Mouse (Mus musculus) MEL (cell line): ENCODE measurements around the gene Osbpl11. TPM values are rescaled to one million over a fixed set of nuclear protein-coding genes. Genes with fewer than 3 reads are reported as not detected.

Experiments
- DNase-seq: peaks from one replicate; pipeline ENCODE4 v3.0.0; 2011; ENCODE audit warnings: low read depth, low spot score
- H3K27ac ChIP-seq: 2 replicates; pipeline ENCODE4 v1.5.1; 2012; ENCODE audit warnings: low read depth, mild to moderate bottlenecking, control low read depth, low read length, moderate library complexity; ENCODE audit not compliant: control insufficient read depth
- H3K27me3 ChIP-seq, 2 experiments: fragments of 150-350 bp in 1 of 2; sonication (generic) in 1 of 2; 2 replicates each; pipeline ENCODE4 v1.6.1; 2012; ENCODE audit warnings: low read length in 2 of 2, mild to moderate bottlenecking in 2 of 2, improper control_type of control experiment in 1 of 2, moderate library complexity in 1 of 2; ENCODE audit not compliant: insufficient read depth in 2 of 2, control insufficient read depth in 1 of 2
- H3K36me3 ChIP-seq, 2 experiments: 2 replicates each; pipeline ENCODE4 v1.6.1; 2012 to 2014; ENCODE audit warnings: low read length in 2 of 2, improper control_type of control experiment in 1 of 2, inconsistent platforms in 1 of 2, mild to moderate bottlenecking in 1 of 2; ENCODE audit not compliant: insufficient read depth in 2 of 2, control insufficient read depth in 1 of 2
- H3K4me1 ChIP-seq, 2 experiments: fragments of 150-350 bp in 1 of 2; sonication (generic) in 1 of 2; 2 replicates each; pipeline ENCODE4 v1.6.1; 2012; ENCODE audit warnings: low read length in 2 of 2, improper control_type of control experiment in 1 of 2, mild to moderate bottlenecking in 1 of 2; ENCODE audit not compliant: insufficient read depth in 2 of 2, control insufficient read depth in 1 of 2
- H3K4me3 ChIP-seq, 2 experiments: fragments of 150-350 bp in 1 of 2; sonication (generic) in 1 of 2; 2 replicates each; pipeline ENCODE4 v1.5.1; 2012; ENCODE audit warnings: low read depth in 2 of 2, low read length in 2 of 2, mild to moderate bottlenecking in 2 of 2, moderate library complexity in 2 of 2, control low read depth in 1 of 2, improper control_type of control experiment in 1 of 2; ENCODE audit not compliant: control insufficient read depth in 1 of 2, insufficient read depth in 1 of 2
- H3K79me2 ChIP-seq: 2 replicates; pipeline ENCODE4 v1.6.1; 2012; ENCODE audit warnings: mild to moderate bottlenecking, low read length, moderate library complexity; ENCODE audit not compliant: control insufficient read depth, poor library complexity, insufficient read depth
- H3K9ac ChIP-seq: 2 replicates; pipeline ENCODE4 v1.6.1; 2012; ENCODE audit warnings: low read depth, mild to moderate bottlenecking, control low read depth, low read length, moderate library complexity; ENCODE audit not compliant: control insufficient read depth, poor library complexity, severe bottlenecking
- H3K9me3 ChIP-seq: fragments of 150-350 bp; sonication (generic); replicated peaks from 2 replicates; pipeline ENCODE4 v1.6.1; 2012; ENCODE audit warnings: mild to moderate bottlenecking, low read length, improper control_type of control experiment, moderate library complexity; ENCODE audit not compliant: insufficient read depth
- BHLHE40 ChIP-seq: IDR thresholded peaks from 2 replicates; pipeline ENCODE4 v1.6.1; 2012; ENCODE audit warnings: low read depth, mild to moderate bottlenecking, inconsistent platforms, low read length, improper control_type of control experiment, borderline replicate concordance
- HCFC1 ChIP-seq: IDR thresholded peaks from 2 replicates; pipeline ENCODE4 v1.6.1; 2012; ENCODE audit warnings: low read depth, mild to moderate bottlenecking, inconsistent platforms, low read length, improper control_type of control experiment, moderate library complexity
- KAT2A ChIP-seq: conservative IDR thresholded peaks from 2 replicates; pipeline ENCODE4 v1.6.1; 2012; ENCODE audit warnings: low read depth, low read length, improper control_type of control experiment, inconsistent platforms
- MAZ ChIP-seq: IDR thresholded peaks from 2 replicates; pipeline ENCODE4 v1.6.1; 2012; ENCODE audit warnings: low read depth, mild to moderate bottlenecking, inconsistent platforms, low read length, improper control_type of control experiment
- MEF2A ChIP-seq: IDR thresholded peaks from 2 replicates; pipeline ENCODE4 v1.6.1; 2014; ENCODE audit warnings: low read depth, mild to moderate bottlenecking, inconsistent platforms, low read length, improper control_type of control experiment; ENCODE audit not compliant: poor library complexity, insufficient replicate concordance, severe bottlenecking; ENCODE audit errors: extremely low read depth
- MXI1 ChIP-seq: IDR thresholded peaks from 2 replicates; pipeline ENCODE4 v1.6.1; 2011; ENCODE audit warnings: mild to moderate bottlenecking, low read depth, low read length, improper control_type of control experiment
- MYB ChIP-seq: IDR thresholded peaks from 2 replicates; pipeline ENCODE4 v1.6.1; 2011; ENCODE audit warnings: mild to moderate bottlenecking, low read depth, low read length, improper control_type of control experiment
- MYC ChIP-seq: IDR thresholded peaks from 2 replicates; pipeline ENCODE4 v1.6.1; 2011; ENCODE audit warnings: low read depth, mild to moderate bottlenecking, low read length, improper control_type of control experiment, moderate library complexity
- NRF1 ChIP-seq: IDR thresholded peaks from 2 replicates; pipeline ENCODE4 v1.6.1; 2014; ENCODE audit warnings: low read depth, mild to moderate bottlenecking, inconsistent platforms, low read length, improper control_type of control experiment, moderate library complexity; ENCODE audit not compliant: poor library complexity, insufficient read depth, severe bottlenecking
- POLR2A ChIP-seq, 2 experiments: IDR thresholded peaks; 2 replicates each; pipeline ENCODE4 v1.6.1; 2011 to 2012; ENCODE audit warnings: low read length in 2 of 2, mild to moderate bottlenecking in 2 of 2, control low read depth in 1 of 2, improper control_type of control experiment in 1 of 2, low read depth in 1 of 2, moderate library complexity in 1 of 2; ENCODE audit not compliant: control insufficient read depth in 1 of 2, insufficient read depth in 1 of 2, poor library complexity in 1 of 2
- POLR2AphosphoS2 ChIP-seq: IDR thresholded peaks from 2 replicates; pipeline ENCODE4 v1.6.1; 2011; ENCODE audit warnings: low read length, improper control_type of control experiment
- RAD21 ChIP-seq: IDR thresholded peaks from 2 replicates; pipeline ENCODE4 v1.6.1; 2011; ENCODE audit warnings: mild to moderate bottlenecking, low read depth, low read length, improper control_type of control experiment
- RCOR1 ChIP-seq: IDR thresholded peaks from 2 replicates; pipeline ENCODE4 v1.6.1; 2012; ENCODE audit warnings: low read depth, mild to moderate bottlenecking, inconsistent platforms, low read length, improper control_type of control experiment
- TBP ChIP-seq: IDR thresholded peaks from 2 replicates; pipeline ENCODE4 v1.8.0; 2011; ENCODE audit warnings: low read depth, low read length, improper control_type of control experiment
- TCF12 ChIP-seq: IDR thresholded peaks from 2 replicates; pipeline ENCODE4 v1.6.1; 2014; ENCODE audit warnings: low read depth, mild to moderate bottlenecking, inconsistent platforms, low read length, improper control_type of control experiment, moderate library complexity
- USF1 ChIP-seq: IDR thresholded peaks from 2 replicates; pipeline ENCODE4 v1.6.1; 2014; ENCODE audit warnings: low read depth, mild to moderate bottlenecking, inconsistent platforms, low read length, improper control_type of control experiment, moderate library complexity
- ZC3H11A ChIP-seq: IDR thresholded peaks from 2 replicates; pipeline ENCODE4 v1.6.1; 2012; ENCODE audit warnings: low read depth, mild to moderate bottlenecking, inconsistent platforms, low read length, improper control_type of control experiment
- ZNF384 ChIP-seq: IDR thresholded peaks from 2 replicates; pipeline ENCODE4 v1.6.1; 2012; ENCODE audit warnings: low read depth, mild to moderate bottlenecking, inconsistent platforms, low read length, improper control_type of control experiment
- polyA plus RNA-seq, 2 experiments: library from polyadenylated mRNA; stranded (reverse) in 1 of 2; unstranded in 1 of 2; fragments of >175 nt in 1 of 2; fragments of >200 nt in 1 of 2; gene quantifications; 2 replicates each; pipeline versions ENCODE4 v1.2.1 to v1.2.4; 2012; ENCODE audit warnings: low replicate concordance in 2 of 2, low read depth in 1 of 2; ENCODE audit not compliant: insufficient read length in 2 of 2, insufficient read depth in 1 of 2, missing spikeins in 1 of 2
- total RNA-seq: library from RNA; depleted of rRNA; stranded (reverse); fragments of 300-350 nt; gene quantifications from 2 replicates; pipeline ENCODE4 v1.2.3, GENCODE M21; 2012

Osbpl11 gene
- total and polyA plus RNA-seq, 3 experiments = 6.9 to 10.3 TPM; not detected in 1

- TF ChIP-seq RCOR1 (peak; percentile 97), ZNF384 (peak; percentile 83), MAZ (peak; percentile 86; the same call in 1 of the 2 replicates), KAT2A (no peak), BHLHE40 (no peak; the same call in 1 of the 2 replicates), USF1 (no peak), MEF2A (no peak), TBP (peak; percentile 70), ZC3H11A (no peak), TCF12 (peak; percentile 80), POLR2AphosphoS2 (no peak), POLR2A (IDR thresholded peaks at IDR 0.05; ENCODE audit: control insufficient read depth in 1 of 2, insufficient read depth in 1 of 2, low read depth in 1 of 2, low read length in 2 of 2, poor library complexity in 1 of 2) (peak in 1 of 2 experiments; percentile 30; a peak in 1 of 4 replicates), RAD21 (no peak), HCFC1 (peak; percentile 25; the same call in 1 of the 2 replicates), MXI1 (peak; percentile 47; the same call in 1 of the 2 replicates), NRF1 (no peak)
Measured at GRCm38 (mm10) chr16:33261584-33262061, 76.8 kb downstream of the Osbpl11 start (continued).

DNA sequence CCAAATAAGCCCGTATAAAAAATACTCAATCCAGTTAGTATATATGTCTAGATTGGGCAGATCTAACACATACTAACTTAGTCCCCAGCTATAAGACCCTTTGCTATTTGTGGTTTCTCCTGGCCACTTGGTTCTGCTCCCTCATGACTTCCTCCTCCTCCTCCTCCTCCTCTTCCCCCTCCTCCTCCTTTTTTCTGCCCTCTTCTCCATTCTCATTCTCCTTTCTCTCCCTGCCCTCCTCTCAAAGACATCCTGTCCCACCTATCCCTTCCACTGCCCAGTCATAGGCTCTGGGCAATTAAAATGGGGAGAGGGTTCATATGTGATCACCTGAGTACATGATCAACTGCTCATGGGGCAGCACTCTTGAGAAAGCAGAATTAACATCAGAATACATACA, 77.2 kb downstream of the Osbpl11 start:
- Histone ChIP-seq H3K27me3 (no peaks in the 10 kb centered on the region), H3K36me3 (peaks cover 6 to 37% of the 10 kb centered on the region in 2 experiments), H3K9me3 (no peaks in the 10 kb centered on the region), H3K27ac (peak overlapping the region; percentile 74), H3K79me2 (peaks cover 8% of the 10 kb centered on the region; the same call in 1 of the 2 replicates)
- TF ChIP-seq MYB (no peak), MYC (peak; percentile 9; the same call in 1 of the 2 replicates)
- TF ChIP-seq, all 39 proteins: peak for 1
- DNase-seq = no peak
- H3K9ac ChIP-seq = no peak overlapping the region
- peaks cover 17 to 32% of the 10 kb centered on the region in 2 experiments for H3K4me1 ChIP-seq
- H3K4me3 ChIP-seq = no peak overlapping the region
